Mouse (Mus musculus) kidney, postnatal 14 days (tissue): ENCODE measurements at regions not wholly inside any gene's neighbourhood (a gene's known extent, or its start where the extent isn't known, plus 50 kb on each side); places are given as distances from the start of the nearest gene placed in this dataset.
A peak's percentile ranks its signal among the peaks of the same experiment; 100 is the strongest.

Source experiments
- DNase-seq: peaks from one replicate; pipeline ENCODE4 v3.0.0; 2022; ENCODE audit warnings: mixed read lengths

GRCm38 (mm10) chr19:18200105-18200782 lies 362.8 kb upstream of the Pcsk5 start:
- no peak for DNase-seq

- DNase-seq, result peak; percentile 14
Measured at GRCm38 (mm10) chr19:18189102-18189742, 351.8 kb upstream of the Pcsk5 start.

GRCm38 (mm10) chr19:18188122-18188866 lies 350.9 kb upstream of the Pcsk5 start:
- peak; percentile 3 for DNase-seq

GRCm38 (mm10) chr19:18185767-18186554 lies 348.5 kb upstream of the Pcsk5 start:
- no peak for DNase-seq

GRCm38 (mm10) chr19:18185211-18185610 lies 347.8 kb upstream of the Pcsk5 start:
- DNase-seq, result no peak

- DNase-seq, result peak; percentile 56
Measured at GRCm38 (mm10) chr19:18176200-18176599, 338.8 kb upstream of the Pcsk5 start.

GRCm38 (mm10) chr19:18146494-18146893 lies 309.1 kb upstream of the Pcsk5 start:
- no peak for DNase-seq

GRCm38 (mm10) chr19:18130936-18131335 lies 293.5 kb upstream of the Pcsk5 start:
- peak; percentile 7 for DNase-seq

GRCm38 (mm10) chr19:18128786-18129185 lies 291.4 kb upstream of the Pcsk5 start:
- DNase-seq, result peak; percentile 9

GRCm38 (mm10) chr19:18106236-18106635 lies 268.8 kb upstream of the Pcsk5 start:
- DNase-seq, result no peak

- no peak for DNase-seq
Measured at GRCm38 (mm10) chr19:18104590-18104989, 267.2 kb upstream of the Pcsk5 start.

- DNase-seq, result no peak
Measured at GRCm38 (mm10) chr19:18101423-18102341, 264.2 kb upstream of the Pcsk5 start.

GRCm38 (mm10) chr19:18083312-18083711 lies 245.9 kb upstream of the Pcsk5 start:
- no peak for DNase-seq

- DNase-seq, result no peak
Measured at GRCm38 (mm10) chr19:18068919-18069318, 231.5 kb upstream of the Pcsk5 start.

- DNase-seq, result no peak
Measured at GRCm38 (mm10) chr19:18067855-18068494, 230.5 kb upstream of the Pcsk5 start.

- DNase-seq, result no peak
Measured at GRCm38 (mm10) chr19:18057256-18057890, 219.9 kb upstream of the Pcsk5 start.

- DNase-seq, result no peak
Measured at GRCm38 (mm10) chr19:18056414-18057254, 219.2 kb upstream of the Pcsk5 start.

GRCm38 (mm10) chr19:18050353-18050752 lies 212.9 kb upstream of the Pcsk5 start:
- no peak for DNase-seq

- no peak for DNase-seq
Measured at GRCm38 (mm10) chr19:18034225-18034624, 196.8 kb upstream of the Pcsk5 start.

- no peak for DNase-seq
Measured at GRCm38 (mm10) chr19:18033599-18033998, 196.2 kb upstream of the Pcsk5 start.
